Mouse (Mus musculus) hematopoietic stem cell, adult 5-6 weeks (primary cell): ENCODE data around the gene Setd1b. TPM values are rescaled to one million over a fixed set of nuclear protein-coding genes. Genes with fewer than 3 reads are reported as not detected.
A peak's percentile ranks its signal among the peaks of the same experiment; 100 is the strongest.

ENCODE experiments used
- ATAC-seq, 2 experiments: fragments of 125-278 bp in 1 of 2; replicated peaks in 1 of 2; 2 replicates each; pipeline ENCODE4 v1.8.0; 2016 to 2017; ENCODE audit warnings: inconsistent platforms in 2 of 2, mild to moderate bottlenecking in 2 of 2, moderate number of reproducible peaks in 2 of 2, low read depth in 1 of 2, moderate TSS enrichment in 1 of 2; ENCODE audit not compliant: low FRiP score in 2 of 2, poor library complexity in 2 of 2, severe bottlenecking in 2 of 2, insufficient read depth in 1 of 2, low TSS enrichment in 1 of 2
- total RNA-seq: library from RNA; stranded (forward); fragments of 172-1452, 232-1000 nt; gene quantifications from 2 replicates; pipeline ENCODE4 v1.2.3, GENCODE M21; 2017

Setd1b gene
- 2.3 and 2.8 TPM in 2 replicates for total RNA-seq

DNA sequence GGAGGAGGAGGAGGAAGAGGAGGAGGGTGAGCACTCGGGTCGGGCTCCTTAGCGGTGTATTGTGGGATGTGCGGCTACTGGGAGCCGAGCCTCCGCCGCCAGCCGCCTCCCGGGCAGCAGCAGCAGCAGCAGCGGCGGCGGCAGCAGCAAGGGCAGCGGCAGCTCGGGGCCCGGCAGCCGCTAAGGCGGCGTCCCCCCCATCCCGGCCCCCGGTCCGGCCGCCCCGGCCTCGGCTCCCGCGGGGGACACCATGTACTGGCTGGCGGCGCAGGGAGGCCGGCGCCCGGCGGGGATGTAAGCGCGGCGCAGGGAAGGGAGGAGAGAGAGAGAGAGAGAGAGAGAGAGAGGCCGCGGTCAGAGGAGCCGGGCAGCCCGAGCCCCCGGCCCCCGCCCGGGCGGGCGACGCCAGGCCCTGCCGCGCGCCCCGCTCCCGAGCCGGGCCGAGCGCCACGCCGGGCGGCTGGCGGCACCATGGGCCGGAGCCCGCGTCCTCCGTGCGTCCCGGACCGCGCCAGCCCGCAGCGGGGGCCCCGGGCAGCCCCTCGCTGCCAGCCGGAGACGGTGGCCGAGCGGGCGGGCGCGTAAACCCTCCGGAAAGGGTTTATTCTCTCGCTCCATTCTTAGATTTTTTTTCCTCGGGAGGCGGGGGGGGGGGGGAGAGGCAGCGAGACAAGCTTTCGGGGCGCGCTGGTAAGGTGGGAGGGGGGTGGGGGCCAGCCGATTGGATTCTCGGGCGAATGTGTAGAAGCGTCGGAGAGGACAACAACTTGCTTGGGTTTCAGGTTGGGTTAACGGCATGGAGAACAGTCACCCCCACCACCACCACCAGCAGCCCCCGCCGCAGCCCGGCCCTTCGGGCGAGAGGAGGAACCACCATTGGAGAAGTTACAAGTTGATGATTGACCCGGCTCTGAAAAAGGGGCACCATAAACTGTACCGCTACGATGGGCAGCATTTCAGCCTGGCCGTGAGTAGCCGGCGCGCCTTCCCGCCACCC lies at the start of gene Setd1b:
Setd1b (plus strand) TSS at position 33 of the 997 bp plus-strand sequence.
- no peak for ATAC-seq

- ATAC-seq, result no peak; a peak in 2 of 4 replicates
These were observed 48.8 kb upstream of the Setd1b start for GRCm38 (mm10) chr5:123093077-123093633.

GRCm38 (mm10) chr5:123094238-123094991 lies 47.6 kb upstream of the Setd1b start:
- ATAC-seq, result peak in 1 of 2 experiments; percentile 57; a peak in 1 of 4 replicates

GRCm38 (mm10) chr5:123096299-123096698 lies 45.7 kb upstream of the Setd1b start:
- no peak for ATAC-seq

GRCm38 (mm10) chr5:123098487-123098886 lies 43.5 kb upstream of the Setd1b start:
- ATAC-seq, result no peak

- peak; percentile 27 to 56; a peak in 2 of 4 replicates for ATAC-seq
These were observed 39.6 kb upstream of the Setd1b start for GRCm38 (mm10) chr5:123102376-123102775.

DNA sequence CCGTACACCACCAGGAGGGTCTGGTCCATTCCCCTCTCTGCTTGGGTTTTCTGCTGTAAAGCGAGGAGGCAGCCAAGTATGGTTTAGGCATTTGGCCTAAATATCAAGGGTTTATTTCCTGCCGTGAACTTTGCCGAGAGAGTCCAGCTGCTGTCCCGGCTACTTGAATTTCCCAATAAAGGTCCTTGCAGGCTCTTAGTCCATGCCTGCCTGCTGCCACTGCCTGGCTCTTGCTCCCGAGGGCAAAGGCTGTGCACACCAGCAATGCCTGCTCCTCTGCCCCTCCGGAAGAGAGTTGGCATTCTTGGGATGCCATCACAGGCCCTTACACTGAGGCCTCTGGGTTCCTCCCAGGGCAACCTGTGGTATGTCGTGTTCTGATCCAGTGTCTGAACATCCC lies 38.4 kb upstream of the Setd1b start:
- ATAC-seq, result no peak

DNA sequence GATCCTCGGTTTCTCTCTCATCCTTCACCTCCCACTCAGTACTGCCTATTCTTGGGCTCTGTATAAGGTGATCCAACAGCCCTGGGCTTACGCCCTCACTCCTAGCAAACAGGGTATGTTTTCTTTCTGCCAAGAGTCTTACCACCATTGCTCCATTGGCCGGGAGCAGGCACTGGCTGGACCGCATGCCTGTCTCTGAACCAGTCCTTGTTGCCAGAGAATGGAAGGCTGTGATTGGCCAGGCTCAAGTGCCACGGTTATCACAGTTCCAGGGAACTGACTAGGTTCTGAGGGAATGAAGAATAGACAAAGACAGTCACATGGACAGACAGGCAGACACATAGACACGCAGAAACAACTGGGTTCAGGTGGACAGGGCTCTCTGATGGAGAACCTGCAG lies 37.2 kb upstream of the Setd1b start:
- ATAC-seq, result no peak

- ATAC-seq, result no peak
These were observed 32.4 kb upstream of the Setd1b start for GRCm38 (mm10) chr5:123109452-123110203.

- ATAC-seq, result no peak
These were observed 31.7 kb upstream of the Setd1b start for GRCm38 (mm10) chr5:123110296-123110721.

- ATAC-seq, result no peak
These were observed 27.9 kb upstream of the Setd1b start for GRCm38 (mm10) chr5:123114109-123114508.

DNA sequence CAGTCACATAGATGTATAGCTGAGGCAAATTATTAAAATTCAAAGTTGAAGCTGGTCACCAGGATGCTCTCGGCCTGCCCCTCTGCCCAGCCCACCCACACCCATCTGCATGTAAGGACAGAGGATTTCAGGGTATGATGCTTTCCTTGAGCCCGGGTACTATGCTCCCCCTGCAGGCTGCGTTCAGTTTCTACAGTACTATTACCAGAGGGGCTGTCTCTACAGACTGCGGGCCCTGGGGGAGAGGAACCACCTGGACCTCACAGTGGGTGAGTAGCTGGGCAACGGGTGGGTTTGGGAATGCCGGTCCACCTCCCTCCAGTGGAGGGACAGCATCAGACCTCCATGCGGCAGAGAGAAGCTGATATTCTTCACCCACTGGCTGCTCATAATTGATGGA lies 27.1 kb upstream of the Setd1b start:
- no peak for ATAC-seq

- no peak for ATAC-seq
These were observed 25.9 kb upstream of the Setd1b start for GRCm38 (mm10) chr5:123116080-123116479.

DNA sequence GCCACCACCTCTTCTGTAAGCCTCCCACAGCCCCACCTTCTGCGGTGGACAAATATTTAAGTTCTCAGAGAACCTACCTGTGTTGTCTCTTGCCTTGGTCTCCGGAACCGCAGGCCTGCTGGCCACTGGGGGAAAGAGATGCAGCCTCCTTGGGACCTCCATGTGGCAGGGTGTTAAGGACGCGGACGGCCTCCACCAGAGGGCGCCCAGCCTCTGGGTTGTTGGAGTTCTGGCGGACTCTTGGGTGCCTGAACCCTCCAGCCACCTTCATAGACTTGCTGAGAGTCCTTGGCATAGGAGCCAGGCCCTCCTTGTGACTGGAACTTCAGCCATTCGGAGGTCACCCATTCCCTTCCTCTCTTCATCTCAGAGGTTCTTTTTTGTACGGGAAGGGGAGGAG lies 24.7 kb upstream of the Setd1b start:
- ATAC-seq, result peak; percentile 43 to 62

GRCm38 (mm10) chr5:123117773-123118172 lies 24.2 kb upstream of the Setd1b start:
- no peak for ATAC-seq

DNA sequence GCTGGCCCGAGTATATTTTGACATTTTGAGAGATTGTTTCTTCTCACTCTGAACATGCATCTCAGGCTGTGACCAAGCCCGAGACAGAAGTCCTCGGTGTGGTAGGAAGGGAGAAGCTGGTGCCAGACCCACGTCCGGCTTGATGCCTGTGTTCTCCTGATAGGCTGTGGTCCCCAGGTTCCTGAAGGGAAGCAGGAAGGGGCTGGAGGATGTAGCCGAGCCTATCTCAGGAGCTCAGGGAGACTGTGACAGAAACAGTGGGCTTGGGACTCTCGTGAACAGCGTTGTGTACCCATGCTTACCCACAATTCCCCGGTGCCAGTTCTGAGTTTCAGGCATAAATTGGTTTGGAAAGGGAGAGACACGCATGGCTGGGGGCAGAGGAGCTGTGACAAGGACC lies 23.2 kb upstream of the Setd1b start:
- peak; percentile 86 for ATAC-seq

GRCm38 (mm10) chr5:123120624-123121215 lies 21.3 kb upstream of the Setd1b start:
- no peak for ATAC-seq
